Mouse (Mus musculus) embryonic fibroblast, embryonic 13.5 days (primary cell): ENCODE results near the gene Fbxo4.

Experiments used
- CTCF ChIP-seq: IDR thresholded peaks from 2 replicates; pipeline ENCODE4 v1.5.1; 2011; ENCODE audit warnings: mild to moderate bottlenecking, control low read depth, low read length, moderate library complexity, borderline replicate concordance; ENCODE audit not compliant: insufficient read depth
- POLR2A ChIP-seq: IDR thresholded peaks from 2 replicates; pipeline ENCODE4 v1.6.1; 2011; ENCODE audit warnings: low read depth, mild to moderate bottlenecking, control low read depth, low read length, moderate library complexity

DNA sequence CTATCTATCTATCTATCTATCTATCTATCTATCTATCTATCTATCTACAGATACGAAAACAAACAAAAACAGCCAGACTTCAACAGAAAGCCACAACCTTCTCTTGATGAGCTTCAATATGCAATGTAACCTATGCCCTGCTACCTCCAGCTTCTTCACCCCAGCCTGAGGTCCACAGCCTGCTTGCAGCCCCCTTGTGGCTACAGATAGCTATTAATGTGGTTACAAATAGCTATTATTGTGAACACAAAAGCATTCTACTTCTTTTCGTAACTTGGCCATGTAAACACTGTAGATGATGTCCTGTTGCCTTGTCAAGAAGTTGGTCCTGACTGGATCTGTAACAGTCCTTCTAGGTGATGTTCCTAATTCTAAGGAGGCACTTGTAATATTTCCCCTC, 41.2 kb downstream of the Fbxo4 start:
- 0 out of 2 replicates have a peak, but pooled peaks have one; percentile 20 for TF ChIP-seq CTCF
- no peak for TF ChIP-seq POLR2A
